Mouse (Mus musculus): Measurements from ENCODE around the gene 2700097O09Rik.
"Not testable (repeated sequence)": the region's sequence is repeated elsewhere in the genome, so short reads cannot be mapped to it uniquely, and the experiment has no call there.

2700097O09Rik gene

DNA sequence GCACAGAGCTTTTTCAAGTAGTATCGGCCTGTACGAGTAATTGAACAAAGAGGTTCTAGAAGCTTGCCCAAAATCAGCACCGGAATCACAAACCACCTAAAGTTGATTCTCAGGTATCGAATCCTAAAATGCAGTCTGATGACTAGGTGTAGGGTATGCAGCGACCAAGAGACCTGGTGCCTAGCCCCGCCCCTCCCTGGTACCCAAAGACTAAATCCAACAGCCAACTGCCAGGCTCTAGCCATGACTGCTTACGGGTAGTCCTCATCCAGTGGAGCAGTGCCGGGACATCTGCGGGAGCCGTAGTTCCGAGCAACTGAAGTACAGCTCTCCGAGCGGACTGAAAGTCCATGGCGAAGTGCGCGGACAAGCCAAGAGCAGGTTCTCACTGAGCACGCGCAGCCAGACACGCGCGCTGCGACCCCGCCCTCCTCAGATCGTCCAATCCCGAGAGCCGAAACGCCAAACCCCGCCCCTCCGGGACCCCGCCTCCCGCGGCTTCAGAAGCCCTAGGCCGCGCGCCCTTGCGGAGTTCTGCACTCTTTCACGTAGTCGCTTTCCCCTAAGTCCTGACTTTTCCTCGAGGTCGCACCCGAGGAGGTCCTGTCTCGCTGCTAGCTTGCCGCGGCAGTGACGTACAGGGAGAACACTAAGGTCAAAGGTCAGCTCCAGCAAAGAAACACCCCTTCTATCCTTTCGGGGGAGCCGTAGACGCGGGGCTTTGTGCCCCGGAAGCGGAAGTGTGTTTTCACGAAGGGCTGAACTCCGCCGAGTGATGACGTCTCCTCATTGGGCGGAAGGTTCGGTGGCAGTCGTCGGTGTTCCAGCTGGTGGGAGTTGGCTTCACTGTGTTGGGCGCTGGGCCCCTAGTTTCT, at the start of gene 2700097O09Rik, which contains the start of gene Srp54a:
TSS of gene 2700097O09Rik (minus strand) at position 385 of the 875 bp plus-strand sequence.
TSS of gene Srp54a (plus strand) at position 537 of the 875 bp plus-strand sequence.
- DNase-seq (ENCODE audit: low spot score in 2 of 2): peak; percentile 91 to 93

DNA sequence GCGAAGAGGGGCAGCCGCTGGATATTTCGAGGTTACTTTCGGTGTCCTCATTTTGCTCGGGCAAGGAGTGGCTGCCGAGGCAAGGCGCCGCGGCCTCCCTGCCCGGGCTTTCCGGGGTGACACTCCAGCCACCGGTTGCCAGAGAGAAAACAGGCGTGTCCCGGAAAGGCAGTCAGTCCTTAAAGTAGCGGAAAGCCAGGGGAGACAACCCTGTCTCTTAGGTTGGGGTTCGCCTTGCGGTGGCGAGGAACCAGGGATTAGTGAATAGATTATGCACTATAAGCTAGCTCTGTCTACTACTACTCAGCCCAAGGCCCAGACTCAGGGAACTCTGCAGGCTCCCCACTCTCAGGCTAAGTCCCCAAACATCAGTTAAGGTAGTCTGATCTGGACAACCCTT, 44.8 kb upstream of the 2700097O09Rik start:
- not testable (repeated sequence) for DNase-seq (ENCODE audit: low spot score in 2 of 2)

DNA sequence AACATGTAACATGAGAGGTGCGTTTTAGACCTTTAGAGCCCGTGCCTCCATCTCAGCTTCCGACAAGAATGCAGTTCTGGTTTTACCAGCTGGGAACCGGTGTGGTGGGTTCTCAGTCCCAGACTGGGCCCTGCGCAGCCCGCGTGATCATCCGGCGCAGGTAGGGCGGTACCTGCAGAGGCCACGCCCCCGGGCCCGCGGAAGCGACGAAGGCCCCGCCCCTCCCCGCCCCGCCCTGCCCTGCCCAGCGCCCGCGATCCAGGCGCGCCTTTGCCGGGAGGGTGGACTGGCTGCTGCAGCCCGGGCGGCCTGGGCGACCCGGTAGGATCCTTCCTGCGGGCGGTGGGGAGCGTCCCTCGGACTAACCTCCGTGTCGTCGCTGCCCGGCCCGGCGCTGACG, 44.3 kb upstream of the 2700097O09Rik start, which contains the start of gene Fam177a:
TSS of gene Fam177a (plus strand) at position 228 of the 400 bp plus-strand sequence.
- not testable (repeated sequence) for DNase-seq (ENCODE audit: low spot score in 2 of 2)

DNA sequence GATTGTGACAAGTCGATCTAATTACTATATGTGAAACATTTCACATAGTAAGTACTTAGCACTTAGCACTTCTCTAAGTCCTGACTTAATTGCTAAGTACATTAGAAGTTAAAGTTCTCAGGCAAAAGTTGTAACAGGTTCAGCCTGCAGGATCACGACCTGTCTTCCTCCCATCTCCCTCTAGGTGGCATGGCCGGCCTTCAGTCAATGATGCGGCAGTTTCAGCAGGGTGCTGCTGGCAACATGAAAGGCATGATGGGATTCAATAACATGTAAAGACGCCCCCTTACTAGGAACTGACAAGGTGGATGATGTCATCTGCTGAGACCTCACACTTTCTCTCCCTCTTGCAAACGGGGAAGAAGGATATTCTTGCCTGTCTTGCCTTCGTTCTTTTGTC, 32.7 kb upstream of the 2700097O09Rik start:
- not testable (repeated sequence) for DNase-seq (ENCODE audit: low spot score in 2 of 2)

DNA sequence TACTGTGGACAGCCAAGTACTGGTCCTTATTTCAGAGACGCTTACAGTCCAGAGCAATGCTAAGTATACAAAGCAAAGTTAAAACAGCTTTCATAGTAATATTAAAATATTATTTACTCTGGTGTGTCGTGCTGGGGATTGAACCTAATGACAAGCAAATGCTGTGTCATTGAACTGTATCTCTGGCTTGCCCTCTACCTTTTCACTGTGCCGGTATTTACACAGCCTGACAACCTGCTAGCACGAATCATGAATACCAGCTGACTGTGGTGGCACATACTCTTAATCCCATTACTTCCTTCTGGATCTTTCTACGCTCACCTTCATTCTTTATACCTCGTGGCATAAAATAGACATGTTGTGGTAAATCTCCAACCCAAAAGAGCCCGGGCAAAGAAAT, 12.2 kb upstream of the 2700097O09Rik start:
- DNase-seq (ENCODE audit: low spot score in 2 of 2): not testable (repeated sequence)

DNA sequence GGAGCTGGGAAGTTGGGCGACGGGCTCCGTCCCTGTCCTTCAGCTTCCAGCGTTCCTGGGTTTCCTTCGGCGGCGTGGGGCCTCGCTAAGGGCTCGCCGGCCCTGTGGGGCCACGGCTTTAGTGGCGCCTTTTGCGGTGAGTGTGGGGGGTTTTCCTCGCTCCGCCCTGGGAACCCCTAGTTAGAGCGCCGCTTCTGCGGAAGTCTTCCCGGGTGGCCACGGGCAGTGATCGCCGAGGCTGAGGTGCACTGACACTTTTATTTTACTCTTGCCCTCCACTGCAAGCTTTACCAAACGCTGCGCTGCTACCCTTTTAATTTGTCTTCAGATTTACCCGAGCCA, 662 bp upstream of the 2700097O09Rik start:
- DNase-seq (ENCODE audit: low spot score in 2 of 2): not testable (repeated sequence)

DNA sequence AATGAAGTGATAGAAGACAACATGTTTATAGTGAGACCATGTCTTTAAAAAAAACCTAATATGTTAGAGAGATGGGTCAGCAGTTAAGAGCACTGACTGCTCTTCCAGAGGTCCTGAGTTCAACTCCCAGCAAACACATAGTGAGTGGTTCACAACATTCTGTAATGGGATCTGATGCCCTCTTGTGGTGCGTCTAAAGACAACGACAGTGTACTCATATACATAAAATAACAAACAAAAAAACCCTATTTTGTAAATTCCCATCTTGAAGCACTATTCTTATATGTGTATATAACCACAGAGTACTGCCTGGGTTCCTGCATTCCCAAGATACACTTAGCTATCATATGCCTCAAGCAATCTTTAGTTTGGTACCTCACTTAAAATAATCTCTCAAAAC, 1.2 kb downstream of the 2700097O09Rik start:
- DNase-seq (ENCODE audit: low spot score in 2 of 2): not testable (repeated sequence)

DNA sequence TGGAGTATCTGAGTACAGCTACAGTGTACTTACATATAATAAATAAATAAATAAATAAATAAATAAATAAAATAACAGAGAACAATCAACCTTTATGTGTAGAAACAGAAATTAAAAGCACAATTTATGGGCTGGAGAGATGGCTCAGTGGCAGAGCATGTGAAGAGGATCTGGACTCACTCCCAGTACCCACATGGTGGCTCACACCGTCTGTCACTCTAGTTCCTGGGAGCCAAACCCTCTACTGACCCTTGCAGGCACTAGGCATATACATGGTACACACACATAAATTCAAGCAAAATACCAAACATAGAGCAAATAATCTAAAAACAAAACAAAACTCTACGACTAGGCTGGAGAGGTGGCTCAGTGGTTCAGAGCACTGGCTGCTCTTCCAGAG, 4.6 kb downstream of the 2700097O09Rik start:
- no peak for DNase-seq (ENCODE audit: low spot score in 2 of 2)

DNA sequence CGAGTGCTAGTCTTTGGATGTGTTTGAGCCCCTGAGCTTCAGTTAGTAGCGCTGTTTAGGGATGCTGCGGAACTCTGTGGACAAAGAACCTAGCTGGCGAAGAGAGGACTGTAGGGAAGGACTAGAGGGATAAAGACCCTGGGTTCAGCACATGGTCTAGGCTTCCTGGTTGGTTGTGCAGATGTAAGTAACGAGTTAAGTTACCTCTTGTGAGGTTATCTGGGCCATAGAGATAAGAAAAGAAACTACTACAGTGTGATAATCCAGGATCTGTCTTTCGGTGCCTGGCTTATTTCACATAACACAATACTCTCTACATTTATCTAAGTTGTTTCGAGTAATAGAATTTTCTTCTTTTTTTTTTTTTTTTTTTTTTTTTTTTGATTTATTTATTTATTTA, 6.2 kb downstream of the 2700097O09Rik start:
- no peak for DNase-seq (ENCODE audit: low spot score in 2 of 2)

DNA sequence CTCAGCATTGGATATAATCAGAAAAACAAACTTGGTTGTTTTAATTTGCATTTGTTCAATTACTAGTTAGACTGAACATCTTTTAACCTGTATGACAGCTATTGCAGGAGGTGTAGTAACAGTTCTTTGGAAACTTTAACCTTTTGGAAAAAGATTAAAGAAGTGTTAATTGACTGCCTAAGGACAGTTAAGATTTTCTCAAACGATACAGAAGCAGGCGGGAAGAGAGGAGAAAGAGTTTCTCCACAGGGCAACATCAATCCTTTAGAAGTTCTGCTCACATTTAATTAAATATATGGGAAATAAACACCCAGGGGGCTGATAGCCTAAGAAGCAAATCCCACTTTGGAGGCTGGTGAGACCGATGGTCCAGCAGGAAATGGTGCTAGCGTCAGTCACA, 7.4 kb downstream of the 2700097O09Rik start:
- no peak for DNase-seq (ENCODE audit: low spot score in 2 of 2)

DNA sequence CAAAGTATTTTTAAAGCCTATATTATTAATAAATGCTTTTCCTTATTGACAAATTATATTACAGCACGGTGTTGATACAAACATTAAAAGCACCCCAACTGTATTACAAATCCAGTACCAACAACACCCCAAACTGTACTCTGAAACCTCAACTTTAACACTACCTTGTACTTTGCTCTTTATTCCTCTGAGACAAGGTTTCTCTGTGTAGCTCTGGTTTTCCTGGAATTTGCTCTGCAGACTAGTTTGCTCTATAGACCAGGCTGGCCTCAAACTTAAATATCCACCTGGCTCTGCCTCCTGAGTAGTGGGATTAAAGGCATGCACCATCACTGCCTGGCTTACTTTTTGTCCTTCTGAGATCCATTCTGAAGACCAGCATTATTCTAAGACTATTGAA, 17.8 kb downstream of the 2700097O09Rik start:
- no peak for DNase-seq (ENCODE audit: low spot score in 2 of 2)

DNA sequence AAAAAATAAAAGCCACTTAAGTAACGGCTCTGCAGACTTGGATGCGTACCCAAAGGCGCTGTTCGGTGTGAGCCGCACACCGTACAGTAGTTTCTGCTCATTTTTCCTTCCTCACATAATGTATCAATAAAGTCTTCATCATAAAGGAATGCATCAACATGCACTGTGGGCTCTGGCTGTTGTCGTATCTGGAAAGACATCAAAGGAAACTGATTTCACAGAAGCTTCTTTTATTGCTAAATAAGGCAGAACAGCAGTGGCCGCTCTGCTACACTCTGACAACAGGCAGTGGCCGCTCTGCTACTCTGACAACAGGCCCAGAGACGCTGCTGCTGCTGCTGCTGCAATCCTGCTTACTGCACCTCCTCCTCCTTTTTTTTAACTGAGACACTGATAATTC, 18.9 kb downstream of the 2700097O09Rik start:
- no peak for DNase-seq (ENCODE audit: low spot score in 2 of 2)

DNA sequence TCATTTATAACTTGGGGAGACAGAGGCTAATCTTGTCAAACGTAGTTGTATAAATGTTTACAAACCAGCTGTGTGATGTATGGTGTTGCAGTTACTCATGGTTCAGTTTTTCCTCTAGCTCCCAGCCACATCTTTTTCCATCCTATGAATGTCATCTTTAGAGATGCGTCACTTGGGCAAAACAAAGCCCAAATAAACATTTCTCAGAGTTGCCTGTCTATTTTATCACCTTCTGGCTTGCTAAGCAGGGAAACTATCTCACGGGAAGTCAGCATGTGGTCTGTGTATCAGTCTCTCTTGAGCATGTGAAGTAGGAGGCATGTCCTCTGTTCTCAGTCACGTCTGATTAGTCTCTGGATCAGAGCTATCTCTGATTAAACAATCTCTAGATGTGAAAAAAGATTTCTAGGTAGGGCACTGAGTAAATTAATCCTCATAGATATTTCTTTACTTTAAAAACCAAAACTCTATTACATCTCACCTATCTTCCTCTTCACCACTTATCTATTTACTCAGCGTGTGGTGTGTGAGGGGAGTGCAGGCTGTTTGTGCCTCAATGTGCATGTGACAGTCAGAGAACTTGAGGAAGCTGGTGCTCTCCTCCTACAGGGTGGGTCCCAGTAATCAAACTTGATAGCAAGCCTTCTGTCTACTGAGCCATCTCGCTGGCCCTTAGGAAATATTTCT, 19.6 kb downstream of the 2700097O09Rik start:
- no peak for DNase-seq (ENCODE audit: low spot score in 2 of 2)

DNA sequence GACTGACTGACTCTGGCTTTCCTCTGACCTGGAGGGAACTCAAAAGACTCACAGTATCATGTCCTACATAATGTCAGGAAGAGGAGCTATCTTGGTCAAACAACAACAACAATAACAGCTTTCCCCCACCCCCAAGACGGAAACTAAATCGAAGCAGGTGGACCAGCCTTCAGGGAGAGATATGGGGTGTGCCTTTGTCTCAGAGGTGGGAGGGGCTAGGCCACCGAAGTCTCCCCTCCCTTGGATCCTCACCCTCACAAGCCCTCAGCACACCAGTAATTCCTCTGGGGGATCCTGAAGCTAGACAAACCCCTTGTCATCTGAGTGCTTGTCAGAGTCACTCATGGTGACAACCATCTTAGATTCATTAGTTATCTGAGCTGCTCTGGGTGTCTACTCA, 20.1 kb downstream of the 2700097O09Rik start:
- no peak for DNase-seq (ENCODE audit: low spot score in 2 of 2)

DNA sequence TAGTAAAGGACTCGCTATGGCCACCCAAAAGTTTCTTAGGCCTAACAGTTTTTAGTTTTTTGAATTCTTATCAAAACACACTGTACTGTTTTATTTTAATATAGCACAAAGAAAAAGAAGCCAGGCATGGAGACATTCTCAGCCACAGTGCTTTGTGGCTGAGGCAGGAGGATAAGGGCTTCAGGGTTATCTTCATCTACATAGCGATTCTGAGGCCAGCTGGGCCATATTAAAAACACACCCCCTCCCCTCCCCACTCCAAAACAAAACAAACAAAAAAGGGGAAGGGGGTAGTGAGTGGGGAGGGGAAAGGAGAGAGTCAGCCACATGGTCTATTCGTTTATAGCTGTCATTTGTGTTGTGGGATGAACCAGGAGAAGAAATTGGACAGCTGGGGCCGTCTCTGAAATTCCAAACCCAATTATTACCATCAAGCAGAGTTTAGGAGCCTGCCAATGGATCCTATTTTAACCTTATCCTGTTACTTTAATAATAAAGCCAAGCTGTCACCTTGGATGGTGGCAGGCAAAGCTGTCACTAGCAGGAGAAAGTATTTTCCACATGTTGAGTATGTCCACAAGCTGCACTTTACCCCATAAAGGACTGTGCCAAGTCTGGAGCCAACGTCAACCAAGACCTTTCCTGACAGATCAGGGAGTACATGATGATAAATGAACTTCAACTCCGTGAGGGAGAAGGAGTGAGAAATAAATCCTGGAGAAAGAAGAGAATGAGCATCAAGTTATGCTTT, 20.9 kb downstream of the 2700097O09Rik start:
- no peak for DNase-seq (ENCODE audit: low spot score in 2 of 2)

DNA sequence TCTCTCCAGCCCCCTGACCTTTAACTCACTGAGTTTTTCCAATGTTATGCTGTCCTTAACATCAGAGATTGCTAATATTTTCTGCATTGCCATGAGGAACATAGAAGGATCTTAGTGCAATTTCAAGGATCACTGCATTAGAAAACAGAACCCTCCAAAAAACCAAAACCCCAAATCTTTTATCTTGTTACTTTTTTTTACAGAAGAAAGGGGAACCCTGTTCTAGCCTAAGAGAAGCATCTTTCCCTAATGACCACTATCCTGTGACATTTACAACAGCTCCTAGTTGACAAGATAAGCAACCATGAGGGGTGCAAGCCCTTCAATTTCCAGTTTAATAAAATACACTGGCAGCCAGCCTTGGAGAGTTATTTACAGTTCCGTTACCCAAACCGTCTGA, 23.2 kb downstream of the 2700097O09Rik start:
- DNase-seq (ENCODE audit: low spot score in 2 of 2): no peak

DNA sequence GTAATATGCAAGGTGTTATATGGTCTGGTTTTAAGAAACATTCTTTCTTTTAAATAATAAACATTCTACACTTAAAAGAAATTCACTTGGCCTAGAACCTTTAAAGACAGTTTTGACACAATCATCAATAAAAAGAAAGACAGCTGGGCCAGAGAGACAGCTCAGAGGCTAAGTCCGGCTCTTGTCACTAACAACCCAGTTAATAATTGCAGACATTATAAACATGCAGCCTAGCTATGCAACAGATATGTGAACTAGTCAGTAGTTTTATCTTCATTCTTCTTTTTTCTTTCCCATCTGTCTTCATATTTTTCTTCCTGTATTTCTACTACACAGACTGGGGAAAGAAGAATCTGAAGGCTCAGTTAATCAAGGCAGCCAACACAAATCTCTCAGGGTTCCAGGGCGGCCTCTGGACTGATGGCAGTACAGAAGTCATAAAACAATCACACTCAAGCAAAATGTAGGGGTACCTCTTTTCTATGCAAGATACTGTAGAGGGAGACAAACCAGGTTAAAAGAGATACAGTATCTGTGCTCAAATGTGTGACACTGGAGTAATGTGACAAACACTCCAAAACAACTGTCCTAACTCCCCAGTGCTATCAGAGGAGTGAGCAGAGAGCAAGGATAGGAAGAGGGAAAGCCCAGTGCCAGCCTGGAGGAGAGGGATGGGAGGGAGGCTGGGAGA, 25.2 kb downstream of the 2700097O09Rik start:
- no peak for DNase-seq (ENCODE audit: low spot score in 2 of 2)

DNA sequence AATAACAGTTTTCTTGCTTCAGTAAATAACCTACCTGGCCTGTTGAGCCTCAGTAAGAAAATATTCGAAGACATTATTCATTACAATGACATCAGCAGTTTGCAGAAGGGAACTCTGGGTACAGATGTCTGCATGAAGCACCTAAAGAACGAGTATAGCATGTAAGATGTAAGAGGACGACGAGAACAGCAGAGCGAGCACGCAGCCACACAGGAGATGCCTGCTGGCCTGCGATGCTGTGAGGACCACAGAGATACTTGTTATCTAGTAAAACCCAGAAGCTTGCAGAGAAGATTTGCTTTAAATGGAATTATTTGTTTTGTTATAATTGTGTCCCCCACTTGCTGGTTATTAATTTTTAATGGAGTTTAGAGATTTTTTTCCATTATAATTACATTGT, 26.6 kb downstream of the 2700097O09Rik start:
- DNase-seq (ENCODE audit: low spot score in 2 of 2): no peak

DNA sequence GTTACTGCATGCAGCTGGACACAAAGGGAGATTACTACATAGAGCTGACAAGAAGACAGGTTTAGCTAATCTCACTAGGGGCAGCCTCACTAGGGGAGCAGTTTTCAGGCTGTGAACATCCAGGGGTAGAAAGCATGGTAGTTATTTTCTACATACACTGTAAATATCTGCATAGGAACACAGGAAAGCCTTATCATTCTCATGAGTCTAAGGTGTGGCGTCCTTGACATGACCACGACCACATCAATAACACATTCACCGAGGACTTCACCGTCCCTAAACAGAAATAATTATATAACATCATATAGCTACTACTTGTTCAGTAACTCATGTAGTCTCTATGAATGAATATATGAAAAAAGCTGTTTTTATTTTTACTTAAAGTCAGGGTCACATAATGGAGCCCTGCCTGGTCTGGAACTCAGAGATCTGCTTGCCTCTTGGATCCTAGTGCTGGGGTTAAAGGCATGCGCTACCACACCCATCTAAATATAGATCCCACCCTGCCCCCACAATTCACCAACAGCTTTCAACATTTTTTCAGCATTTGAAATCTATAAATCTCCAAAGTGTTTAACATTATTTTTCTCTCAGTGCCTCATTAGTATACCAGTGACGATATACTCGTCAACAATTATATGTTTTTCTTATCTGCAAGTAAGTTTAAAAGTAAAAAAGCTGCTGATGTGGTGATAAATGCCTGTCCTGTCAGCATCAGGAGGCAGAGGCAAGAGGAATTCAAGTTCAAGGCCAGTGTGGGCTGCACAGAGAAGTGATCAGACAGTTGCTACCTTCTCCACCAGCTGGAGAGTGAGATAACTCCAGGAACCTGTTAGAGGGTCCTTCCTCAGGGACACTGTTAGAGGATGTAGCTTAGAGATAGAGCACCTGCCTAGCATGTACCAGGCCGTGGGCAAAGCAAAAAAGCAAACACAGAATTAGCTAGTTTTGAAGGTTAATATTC, 28.4 kb downstream of the 2700097O09Rik start:
- DNase-seq (ENCODE audit: low spot score in 2 of 2): no peak

DNA sequence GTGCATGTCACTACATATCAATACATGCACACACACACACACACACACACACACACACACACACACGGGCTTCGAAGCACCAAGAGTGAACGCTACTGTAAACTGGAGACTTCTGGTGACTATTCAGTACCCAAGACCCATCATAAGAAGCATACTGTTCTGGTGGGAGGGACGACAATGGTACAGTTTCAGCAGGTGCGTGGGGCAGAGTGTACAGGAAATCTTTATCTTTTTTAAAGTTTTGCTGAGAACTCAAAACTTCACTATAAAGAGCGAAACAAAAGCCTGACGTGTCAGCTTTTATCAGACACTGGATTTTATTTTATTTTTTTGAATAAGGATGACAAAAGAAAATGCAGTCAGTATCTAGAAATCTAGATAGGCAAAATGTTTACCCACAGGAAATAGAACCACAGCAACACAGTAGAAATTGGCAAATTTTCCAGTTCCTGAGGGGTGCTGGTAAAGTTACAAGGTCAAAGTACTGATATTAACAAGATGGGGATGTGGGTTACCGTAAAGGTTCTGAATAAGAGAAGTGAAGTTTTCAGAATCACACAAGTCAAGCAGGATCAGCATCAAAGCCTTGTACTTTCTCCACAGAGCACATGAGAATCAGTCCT, 30.1 kb downstream of the 2700097O09Rik start:
- no peak for DNase-seq (ENCODE audit: low spot score in 2 of 2)
